Mouse (Mus musculus) lung, postnatal 25 days (tissue): ENCODE results near the gene Lmntd2.

Experiments
- DNase-seq: peaks from one replicate; pipeline ENCODE4 v3.0.0; 2022; ENCODE audit warnings: low spot score

Gene Lmntd2

DNA sequence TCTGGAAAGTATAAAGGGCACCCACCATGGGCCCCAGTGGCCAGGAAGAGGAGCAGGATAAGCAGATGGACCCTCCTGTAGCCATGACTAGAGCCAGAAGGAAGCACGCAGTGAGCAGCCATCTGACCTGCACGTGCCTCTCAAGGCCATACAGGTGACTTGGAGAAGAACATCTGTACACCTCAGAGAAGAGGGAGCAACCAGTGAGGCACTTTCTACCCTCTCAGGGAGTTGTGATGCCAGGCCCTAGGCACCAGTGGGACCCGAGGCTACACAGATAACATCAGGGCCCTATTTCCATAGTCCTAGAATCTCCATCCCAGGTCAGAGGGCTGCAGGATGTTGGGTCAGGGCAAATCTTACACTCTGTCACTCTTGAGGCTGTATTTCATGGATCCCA is 23.7 kb downstream of the Lmntd2 start:
- DNase-seq = no peak

DNA sequence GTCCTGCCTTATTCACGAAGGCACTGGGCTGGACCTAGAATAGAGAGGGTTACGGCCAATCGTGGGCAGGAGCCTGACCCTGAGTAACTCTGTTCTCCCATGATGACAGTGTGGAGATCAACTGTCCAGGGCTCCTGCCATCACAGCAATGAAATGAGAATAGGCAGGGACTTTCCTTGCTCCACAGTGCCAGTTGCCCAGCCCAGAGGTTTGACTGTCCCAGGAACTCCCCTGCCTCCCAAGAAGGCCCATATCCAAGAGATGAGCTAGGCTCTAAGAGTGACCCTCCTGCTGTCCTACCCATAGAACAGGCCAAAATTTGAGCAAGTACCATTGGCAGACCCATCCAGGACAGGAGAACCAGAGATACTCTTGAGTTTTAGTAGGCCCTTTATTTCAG is 25.1 kb downstream of the Lmntd2 start:
- DNase-seq = no peak

DNA sequence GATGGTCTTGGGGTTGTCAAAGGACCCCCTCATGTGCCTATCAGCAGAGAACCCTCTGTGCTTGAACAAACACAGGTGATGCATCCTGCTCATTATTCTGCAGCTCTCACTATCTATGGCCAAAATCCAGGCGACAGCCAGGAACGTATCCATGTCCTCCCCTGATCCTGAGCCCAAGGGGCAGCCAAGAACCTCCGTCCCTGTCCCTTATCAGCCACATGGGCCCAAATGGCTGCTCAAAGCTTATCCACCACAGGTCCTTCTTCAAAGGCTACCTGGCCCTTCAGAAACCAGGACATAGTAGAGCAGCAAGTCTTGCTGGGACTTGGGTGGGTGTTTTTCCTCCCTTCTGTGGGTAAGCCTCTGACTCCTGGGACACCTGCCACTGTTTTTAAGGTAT is 25.7 kb downstream of the Lmntd2 start:
- DNase-seq = no peak

DNA sequence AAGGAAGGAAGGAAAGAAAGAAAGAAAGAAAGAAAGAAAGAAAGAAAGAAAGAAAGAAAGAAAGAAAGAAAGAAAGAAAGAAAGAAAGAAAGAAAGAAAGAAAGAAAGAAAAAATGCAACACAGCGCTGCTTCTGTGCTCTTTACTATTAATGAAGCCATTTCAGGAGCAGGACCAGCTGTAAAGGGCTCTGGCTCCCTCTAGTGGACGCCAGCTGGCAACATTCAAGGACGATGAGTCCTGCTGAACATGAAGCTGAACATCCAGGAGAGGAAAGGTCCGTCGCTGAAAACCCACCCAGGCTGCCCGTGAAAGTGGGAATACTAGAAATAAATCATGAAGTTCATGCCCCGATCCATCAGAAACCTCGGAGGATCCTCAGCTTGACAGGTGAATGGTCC is 37.7 kb downstream of the Lmntd2 start:
- DNase-seq = peak; percentile 89

DNA sequence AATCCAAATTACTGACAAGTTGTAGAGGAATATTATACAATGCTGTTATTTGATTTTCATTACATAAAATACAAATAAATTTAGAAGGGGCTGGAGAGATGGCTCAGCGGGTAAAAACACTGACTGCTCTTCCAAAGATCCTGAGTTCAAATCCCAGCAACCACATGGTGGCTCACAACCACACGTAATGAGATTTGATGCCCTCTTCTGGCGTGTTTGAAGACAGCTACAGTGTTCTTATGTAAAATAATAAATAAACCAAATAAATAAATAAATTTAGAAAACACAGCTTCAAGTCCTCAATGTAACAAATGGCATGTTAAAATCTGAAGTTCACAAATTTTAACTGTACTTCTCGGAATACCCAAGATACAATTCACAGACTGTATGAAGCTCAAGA is 38.8 kb downstream of the Lmntd2 start:
- no peak for DNase-seq

DNA sequence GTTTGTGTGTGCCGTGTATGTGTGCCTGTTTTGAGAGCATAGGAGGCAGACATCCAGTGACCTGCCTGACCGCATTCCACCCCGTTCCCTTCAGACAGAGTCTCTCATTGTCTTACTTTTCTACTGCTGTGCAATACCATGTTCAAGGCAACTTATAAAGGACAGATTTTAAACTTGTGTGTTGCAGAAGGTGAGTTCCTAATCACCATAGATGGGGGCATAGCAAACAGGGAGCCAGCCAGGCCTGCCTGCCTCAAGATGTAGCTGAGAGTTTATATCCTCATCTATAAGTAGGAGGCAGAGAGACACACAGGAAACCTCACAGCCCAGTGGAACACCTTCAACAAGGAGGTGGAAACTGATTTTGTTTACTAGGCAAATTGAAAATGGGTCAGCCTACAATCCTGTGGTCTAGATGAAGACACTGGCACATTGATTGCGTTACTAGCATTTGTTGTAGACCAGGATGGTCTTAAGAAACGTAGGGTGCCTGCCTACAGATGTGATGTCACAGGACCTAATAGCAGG is 40.5 kb downstream of the Lmntd2 start:
- no peak for DNase-seq

DNA sequence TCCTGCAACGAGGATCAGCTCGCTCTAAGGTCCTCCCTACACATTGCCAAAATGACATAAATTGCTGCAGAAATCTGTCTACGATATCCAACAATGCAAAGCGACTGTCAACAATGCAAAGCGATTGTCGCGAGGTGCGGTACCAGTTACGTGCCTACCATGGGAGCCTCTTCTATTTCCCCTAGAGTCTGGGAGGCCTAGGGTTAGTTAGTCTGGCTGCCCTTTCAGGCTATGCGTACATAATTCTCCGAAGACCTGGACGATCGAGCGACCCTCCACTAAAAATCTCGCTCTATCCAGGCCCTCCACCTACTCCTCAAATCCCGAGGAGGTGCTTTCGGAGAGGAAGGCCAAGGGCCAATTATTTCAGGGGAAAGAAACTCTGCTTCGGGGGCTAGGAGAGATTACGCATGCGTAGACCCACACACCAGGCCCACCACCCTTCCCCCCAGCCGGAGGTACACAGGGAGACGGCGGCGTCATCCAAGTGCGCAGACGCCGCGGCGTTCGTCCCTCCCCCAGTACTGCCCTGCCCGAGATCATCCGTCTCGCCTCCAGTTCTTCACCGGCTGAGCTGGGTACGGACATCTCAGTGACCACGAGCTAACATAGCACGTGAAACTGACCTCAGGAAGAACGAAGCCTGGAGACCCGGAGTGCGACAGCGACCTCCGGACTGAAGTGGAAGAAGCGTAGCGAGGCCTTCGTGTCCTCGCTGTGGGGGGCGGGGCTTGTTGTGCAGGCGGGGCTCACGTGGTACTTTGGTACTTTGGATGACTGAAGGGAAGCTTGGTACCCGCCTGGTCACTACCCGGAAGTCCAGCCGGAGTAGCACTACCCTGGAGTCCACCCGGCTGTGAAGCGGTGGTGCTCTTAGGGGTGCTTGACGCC is 41.5 kb downstream of the Lmntd2 start, which contains the start of gene Rnh1:
Gene Rnh1, minus strand, starts transcription at position 742 of the 891 bp plus-strand sequence.
- peak; percentile 94 for DNase-seq

DNA sequence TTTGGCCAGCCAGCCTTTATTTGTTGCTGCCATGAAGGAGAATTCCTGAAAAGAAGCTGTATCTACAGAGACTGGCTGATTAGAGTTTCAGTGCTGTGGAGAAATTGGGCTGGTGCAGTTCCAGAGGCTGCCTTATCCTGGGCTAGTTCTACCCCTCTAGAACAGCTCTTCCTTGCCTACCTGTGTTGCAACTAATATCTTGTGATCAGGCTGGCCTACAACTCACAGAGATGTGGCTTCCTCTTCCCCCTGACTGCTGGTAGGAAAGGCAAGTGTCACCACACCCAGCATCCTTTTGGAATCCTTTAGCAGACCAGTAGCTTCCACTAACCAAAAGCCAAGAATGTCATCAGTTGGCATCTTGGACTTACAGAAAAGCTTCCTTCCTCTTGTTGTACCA is 44.0 kb downstream of the Lmntd2 start:
- no peak for DNase-seq

DNA sequence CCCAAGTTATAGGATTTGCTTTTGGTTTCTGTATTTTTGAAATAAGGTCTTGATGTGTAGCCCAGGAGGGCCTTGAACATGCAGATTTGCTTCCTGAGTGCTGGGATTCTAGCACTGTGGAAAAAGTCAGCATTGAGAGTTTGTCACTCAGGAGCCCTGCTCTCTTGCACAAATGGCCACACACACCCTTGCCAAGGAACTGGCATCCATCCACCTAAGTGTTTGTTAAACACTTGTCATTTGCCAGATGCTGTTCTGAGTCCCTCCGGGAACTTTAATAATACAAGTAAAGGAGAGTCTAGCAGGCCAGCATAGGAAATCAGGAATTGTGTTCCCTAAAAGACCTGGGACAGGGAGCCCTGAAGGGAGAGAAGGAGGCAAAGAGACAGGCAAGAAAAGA is 44.6 kb downstream of the Lmntd2 start:
- peak; percentile 86 for DNase-seq

DNA sequence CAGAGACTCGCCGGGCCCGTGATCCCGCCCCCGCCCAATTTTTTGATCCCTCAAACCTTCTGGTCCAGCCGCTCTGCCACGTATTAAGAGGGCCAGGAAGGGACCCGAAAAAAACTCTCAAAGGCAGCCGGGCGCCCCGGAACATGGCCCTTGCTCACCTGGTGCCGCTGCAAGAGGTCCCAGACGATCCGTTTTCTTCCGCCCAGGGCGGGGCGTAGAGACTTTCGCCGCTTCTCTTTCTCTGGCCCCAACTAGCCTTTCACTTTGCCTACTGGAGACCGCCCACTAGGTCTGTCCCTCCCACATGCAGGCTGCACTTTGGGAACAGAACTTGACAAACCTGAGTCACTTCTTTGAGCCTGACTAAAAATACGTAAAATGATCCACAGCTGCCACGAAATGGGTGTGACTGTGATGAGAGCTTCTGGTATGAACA is 45.3 kb downstream of the Lmntd2 start:
- peak; percentile 90 for DNase-seq

DNA sequence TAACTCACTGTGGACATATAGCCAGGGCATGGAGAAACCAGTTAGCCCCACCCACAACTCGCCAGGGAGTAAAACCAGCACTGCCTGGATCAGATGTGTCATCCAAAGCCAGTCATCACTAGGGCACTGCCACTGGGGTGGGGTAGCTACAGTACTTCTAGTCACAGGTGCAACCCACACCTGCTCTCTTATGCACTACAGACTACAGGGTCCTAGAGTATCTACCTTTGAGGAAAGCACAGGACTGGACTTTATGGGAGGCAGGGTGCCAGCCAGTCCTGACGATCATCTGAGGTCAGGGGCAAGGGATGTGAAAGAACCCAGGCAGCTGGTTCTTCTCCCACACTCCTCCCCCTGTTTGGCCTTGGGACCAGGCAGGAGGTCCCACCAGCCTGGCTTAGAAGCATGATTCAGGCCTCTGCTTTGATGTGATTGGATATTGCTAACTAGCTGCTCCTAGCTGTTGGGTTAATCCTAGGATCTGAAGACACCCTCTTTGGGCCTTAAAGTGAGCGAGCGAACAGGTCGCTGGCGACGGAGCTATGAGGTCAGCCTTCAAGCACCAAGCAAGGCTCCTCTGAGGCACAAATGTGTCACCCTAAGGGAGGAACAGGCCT is 45.9 kb downstream of the Lmntd2 start:
- DNase-seq = peak; percentile 46

DNA sequence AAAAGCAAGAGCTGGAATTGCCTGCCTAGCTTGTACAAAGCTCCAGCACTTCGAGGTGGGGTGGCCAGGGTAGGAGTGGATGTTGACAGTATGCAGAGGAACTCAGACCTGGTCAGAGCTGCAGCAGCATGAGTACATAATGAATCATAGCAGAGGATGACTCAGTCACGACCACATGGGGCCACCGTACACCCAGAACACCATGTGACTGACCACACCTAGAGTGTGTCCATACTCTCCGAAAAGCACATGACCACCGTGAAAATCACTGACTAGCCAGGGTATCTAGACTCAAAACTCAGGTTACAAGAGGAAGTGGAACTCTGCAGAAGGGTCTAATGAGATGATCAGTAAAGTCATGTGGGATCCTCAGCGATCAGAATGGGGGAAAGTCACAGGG is 49.0 kb downstream of the Lmntd2 start:
- peak; percentile 61 for DNase-seq

DNA sequence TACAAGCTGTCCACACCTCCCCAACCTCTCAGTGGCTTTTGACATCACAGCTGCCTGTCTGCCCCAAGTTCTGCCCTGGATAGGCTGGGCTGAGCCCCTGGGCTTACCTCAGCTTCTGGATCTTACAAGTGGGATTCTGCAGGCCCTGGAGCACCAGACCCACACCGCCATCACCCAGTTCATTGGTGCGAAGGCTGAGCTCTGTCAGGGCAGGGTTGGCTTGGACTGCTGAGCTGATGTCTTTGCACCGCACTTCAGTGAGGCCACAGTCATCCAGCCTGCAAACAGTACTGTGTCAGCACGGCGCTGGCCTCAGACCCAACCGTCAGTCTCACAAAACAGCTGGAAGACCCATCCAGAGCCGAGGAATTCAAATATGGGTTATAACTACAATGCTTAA is 49.5 kb downstream of the Lmntd2 start:
- no peak for DNase-seq
